Mouse (Mus musculus): ENCODE data around the gene Ccdc122. TPM values are rescaled to one million over a fixed set of nuclear protein-coding genes. Genes with fewer than 3 reads are reported as not detected.
A peak's percentile ranks its signal among the peaks of the same experiment; 100 is the strongest.

The Ccdc122 gene
- polyA plus RNA-seq, 1 experiment = 2.1 TPM

- no peak overlapping the region for H3K4me3 ChIP-seq (ENCODE audit: insufficient read depth, poor library complexity, severe bottlenecking)
- no peaks in the 10 kb centered on the region for H3K79me3 ChIP-seq (ENCODE audit: low read depth)
- no peak for TF ChIP-seq MAX (IDR thresholded peaks at IDR 0.05)
- TF ChIP-seq CEBPB (IDR thresholded peaks at IDR 0.05; ENCODE audit: low read depth) = peak; percentile 34
- no peak for TF ChIP-seq CTCF (IDR thresholded peaks at IDR 0.05; ENCODE audit: control insufficient read depth, insufficient read depth, insufficient read length)
- TF ChIP-seq MYOG (IDR thresholded peaks at IDR 0.05; ENCODE audit: control insufficient read depth, extremely low read depth, insufficient read length) = no peak
- TF ChIP-seq FOSL1 (IDR thresholded peaks at IDR 0.05; ENCODE audit: insufficient read depth, low read length, poor library complexity, severe bottlenecking) = no peak
- no peaks in the 10 kb centered on the region for H3K79me2 ChIP-seq (ENCODE audit: control insufficient read depth, insufficient read depth)
- no peaks in the 10 kb centered on the region for H3K36me3 ChIP-seq (ENCODE audit: control insufficient read depth, insufficient read depth)
- no peak overlapping the region for H3ac ChIP-seq (ENCODE audit: control insufficient read depth, insufficient read length, low read depth)
- no peaks in the 10 kb centered on the region for H3K27me3 ChIP-seq (ENCODE audit: control insufficient read depth, insufficient read depth, insufficient read length)
Measured at GRCm38 (mm10) chr14:77017211-77017610, 19.4 kb upstream of the Ccdc122 start.

- peaks cover 15% of the 10 kb centered on the region for H3K36me3 ChIP-seq (ENCODE audit: control insufficient read depth, insufficient read depth)
- TF ChIP-seq MYOD1 (IDR thresholded peaks at IDR 0.05; ENCODE audit: control insufficient read depth, insufficient read length, low read depth) = no peak
- TF ChIP-seq MYOG (IDR thresholded peaks at IDR 0.05; ENCODE audit: control insufficient read depth, extremely low read depth, insufficient read length) = no peak
- no peak for TF ChIP-seq CEBPB (IDR thresholded peaks at IDR 0.05; ENCODE audit: low read depth)
- no peak overlapping the region for H3K4me3 ChIP-seq (ENCODE audit: insufficient read depth, poor library complexity, severe bottlenecking)
- no peaks in the 10 kb centered on the region for H3K27me3 ChIP-seq (ENCODE audit: control insufficient read depth, insufficient read depth, insufficient read length)
- H3K79me3 ChIP-seq (ENCODE audit: low read depth) = no peaks in the 10 kb centered on the region
- no peak overlapping the region for H3ac ChIP-seq (ENCODE audit: control insufficient read depth, insufficient read length, low read depth)
- H3K79me2 ChIP-seq (ENCODE audit: control insufficient read depth, insufficient read depth) = no peaks in the 10 kb centered on the region
Measured at GRCm38 (mm10) chr14:77024499-77024898, 12.1 kb upstream of the Ccdc122 start.

- H3ac ChIP-seq (ENCODE audit: control insufficient read depth, insufficient read length, low read depth) = no peak overlapping the region
- H3K79me2 ChIP-seq (ENCODE audit: control insufficient read depth, insufficient read depth) = no peaks in the 10 kb centered on the region
- H3K4me3 ChIP-seq (ENCODE audit: insufficient read depth, poor library complexity, severe bottlenecking) = no peak overlapping the region
- TF ChIP-seq MYOD1 (IDR thresholded peaks at IDR 0.05; ENCODE audit: control insufficient read depth, insufficient read length, low read depth) (no peak), MAX (IDR thresholded peaks at IDR 0.05) (no peak), MYOG (IDR thresholded peaks at IDR 0.05; ENCODE audit: control insufficient read depth, extremely low read depth, insufficient read length) (no peak), FOSL1 (IDR thresholded peaks at IDR 0.05; ENCODE audit: insufficient read depth, low read length, poor library complexity, severe bottlenecking) (no peak), USF1 (IDR thresholded peaks at IDR 0.05; ENCODE audit: low read depth) (no peak), CTCF (IDR thresholded peaks at IDR 0.05; ENCODE audit: control insufficient read depth, insufficient read depth, insufficient read length) (no peak), CEBPB (IDR thresholded peaks at IDR 0.05; ENCODE audit: low read depth) (no peak)
- H3K79me3 ChIP-seq (ENCODE audit: low read depth) = no peaks in the 10 kb centered on the region
- H3K36me3 ChIP-seq (ENCODE audit: control insufficient read depth, insufficient read depth) = peaks cover 44% of the 10 kb centered on the region
- no peaks in the 10 kb centered on the region for H3K27me3 ChIP-seq (ENCODE audit: control insufficient read depth, insufficient read depth, insufficient read length)
Measured at GRCm38 (mm10) chr14:77029319-77030054, 7.1 kb upstream of the Ccdc122 start.

GRCm38 (mm10) chr14:77030808-77031207 is 5.8 kb upstream of the Ccdc122 start:
- Histone ChIP-seq H3K79me2 (ENCODE audit: control insufficient read depth, insufficient read depth) (no peaks in the 10 kb centered on the region), H3K36me3 (ENCODE audit: control insufficient read depth, insufficient read depth) (peaks cover 44% of the 10 kb centered on the region), H3ac (ENCODE audit: control insufficient read depth, insufficient read length, low read depth) (no peak overlapping the region), H3K79me3 (ENCODE audit: low read depth) (no peaks in the 10 kb centered on the region), H3K27me3 (ENCODE audit: control insufficient read depth, insufficient read depth, insufficient read length) (no peaks in the 10 kb centered on the region), H3K4me3 (ENCODE audit: insufficient read depth, poor library complexity, severe bottlenecking) (no peak overlapping the region)
- TF ChIP-seq CTCF (IDR thresholded peaks at IDR 0.05; ENCODE audit: control insufficient read depth, insufficient read depth, insufficient read length) (no peak), CEBPB (IDR thresholded peaks at IDR 0.05; ENCODE audit: low read depth) (no peak), MYOD1 (IDR thresholded peaks at IDR 0.05; ENCODE audit: control insufficient read depth, insufficient read length, low read depth) (no peak), MYOG (IDR thresholded peaks at IDR 0.05; ENCODE audit: control insufficient read depth, extremely low read depth, insufficient read length) (no peak), USF1 (IDR thresholded peaks at IDR 0.05; ENCODE audit: low read depth) (no peak), FOSL1 (IDR thresholded peaks at IDR 0.05; ENCODE audit: insufficient read depth, low read length, poor library complexity, severe bottlenecking) (no peak), MAX (IDR thresholded peaks at IDR 0.05) (no peak)

GRCm38 (mm10) chr14:77032433-77032832 is 4.1 kb upstream of the Ccdc122 start:
- H3K27me3 ChIP-seq (ENCODE audit: control insufficient read depth, insufficient read depth, insufficient read length) = no peaks in the 10 kb centered on the region
- H3ac ChIP-seq (ENCODE audit: control insufficient read depth, insufficient read length, low read depth) = no peak overlapping the region
- no peaks in the 10 kb centered on the region for H3K79me2 ChIP-seq (ENCODE audit: control insufficient read depth, insufficient read depth)
- H3K79me3 ChIP-seq (ENCODE audit: low read depth) = no peaks in the 10 kb centered on the region
- H3K36me3 ChIP-seq (ENCODE audit: control insufficient read depth, insufficient read depth) = peaks cover 44% of the 10 kb centered on the region
- H3K4me3 ChIP-seq (ENCODE audit: insufficient read depth, poor library complexity, severe bottlenecking) = no peak overlapping the region
- TF ChIP-seq CTCF (IDR thresholded peaks at IDR 0.05; ENCODE audit: control insufficient read depth, insufficient read depth, insufficient read length) = no peak
- TF ChIP-seq USF1 (IDR thresholded peaks at IDR 0.05; ENCODE audit: low read depth) = no peak
- TF ChIP-seq MYOG (IDR thresholded peaks at IDR 0.05; ENCODE audit: control insufficient read depth, extremely low read depth, insufficient read length) = no peak
- no peak for TF ChIP-seq FOSL1 (IDR thresholded peaks at IDR 0.05; ENCODE audit: insufficient read depth, low read length, poor library complexity, severe bottlenecking)
- no peak for TF ChIP-seq MAX (IDR thresholded peaks at IDR 0.05)
- no peak for TF ChIP-seq CEBPB (IDR thresholded peaks at IDR 0.05; ENCODE audit: low read depth)
- TF ChIP-seq MYOD1 (IDR thresholded peaks at IDR 0.05; ENCODE audit: control insufficient read depth, insufficient read length, low read depth) = no peak

GRCm38 (mm10) chr14:77033391-77033790 is 3.2 kb upstream of the Ccdc122 start:
- H3K4me3 ChIP-seq (ENCODE audit: insufficient read depth, poor library complexity, severe bottlenecking) = no peak overlapping the region

More at GRCm38 (mm10) chr14:77033391-77033790, 3.2 kb upstream of the Ccdc122 start:
- TF ChIP-seq MYOG (IDR thresholded peaks at IDR 0.05; ENCODE audit: control insufficient read depth, extremely low read depth, insufficient read length) (no peak), CTCF (IDR thresholded peaks at IDR 0.05; ENCODE audit: control insufficient read depth, insufficient read depth, insufficient read length) (no peak), FOSL1 (IDR thresholded peaks at IDR 0.05; ENCODE audit: insufficient read depth, low read length, poor library complexity, severe bottlenecking) (no peak), MAX (IDR thresholded peaks at IDR 0.05) (no peak), CEBPB (IDR thresholded peaks at IDR 0.05; ENCODE audit: low read depth) (no peak), MYOD1 (IDR thresholded peaks at IDR 0.05; ENCODE audit: control insufficient read depth, insufficient read length, low read depth) (no peak), USF1 (IDR thresholded peaks at IDR 0.05; ENCODE audit: low read depth) (no peak)
- Histone ChIP-seq H3K27me3 (ENCODE audit: control insufficient read depth, insufficient read depth, insufficient read length) (no peaks in the 10 kb centered on the region), H3ac (ENCODE audit: control insufficient read depth, insufficient read length, low read depth) (no peak overlapping the region), H3K79me3 (ENCODE audit: low read depth) (no peaks in the 10 kb centered on the region), H3K36me3 (ENCODE audit: control insufficient read depth, insufficient read depth) (peaks cover 44% of the 10 kb centered on the region), H3K79me2 (ENCODE audit: control insufficient read depth, insufficient read depth) (no peaks in the 10 kb centered on the region)

All from C2C12 (cell line).